Mouse (Mus musculus) MN1 (cell line): ENCODE measurements around the gene Pard3b.

Experiments used
- DNase-seq: peaks from one replicate; pipeline ENCODE4 v3.0.0-alpha.2; 2016; ENCODE audit warnings: low spot score

Pard3b gene

DNA sequence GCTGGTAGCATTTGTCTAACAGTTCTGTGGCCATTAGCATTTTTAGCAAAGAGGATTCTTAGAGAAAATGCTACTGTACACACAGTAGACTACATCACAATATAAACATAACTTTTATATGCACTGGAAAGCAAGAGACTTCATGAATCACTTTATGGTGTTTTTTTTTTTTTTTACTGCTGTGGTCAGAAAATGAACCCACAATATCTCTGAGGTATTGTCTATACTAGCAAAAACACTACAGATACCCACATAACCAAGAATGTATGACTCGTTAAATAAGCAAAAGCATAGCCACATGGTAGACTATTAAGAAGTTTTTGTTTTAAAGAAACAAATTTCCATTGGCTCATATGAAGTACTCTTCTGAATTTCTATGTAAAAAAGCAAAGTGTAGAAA is 827.9 kb downstream of the Pard3b start:
- DNase-seq, result no peak

DNA sequence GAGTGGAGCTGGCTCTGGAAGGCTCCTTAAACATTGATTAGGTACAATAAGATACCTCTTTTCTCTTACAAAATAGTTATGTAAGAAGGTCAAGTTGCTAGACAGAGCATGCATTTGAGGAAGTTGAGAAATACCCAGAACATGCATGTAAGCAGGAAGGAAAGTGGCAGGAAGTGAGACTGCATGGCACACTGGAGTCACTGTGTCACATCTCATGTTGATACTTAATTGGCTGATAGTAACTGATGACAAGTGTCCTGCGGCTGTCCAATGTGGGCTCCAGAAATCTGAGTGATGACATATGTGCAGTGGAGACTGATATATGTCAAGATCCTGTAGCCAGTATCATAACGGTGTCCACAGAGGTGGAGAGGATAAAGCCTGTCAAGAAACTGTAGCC is 844.4 kb downstream of the Pard3b start:
- no peak for DNase-seq

DNA sequence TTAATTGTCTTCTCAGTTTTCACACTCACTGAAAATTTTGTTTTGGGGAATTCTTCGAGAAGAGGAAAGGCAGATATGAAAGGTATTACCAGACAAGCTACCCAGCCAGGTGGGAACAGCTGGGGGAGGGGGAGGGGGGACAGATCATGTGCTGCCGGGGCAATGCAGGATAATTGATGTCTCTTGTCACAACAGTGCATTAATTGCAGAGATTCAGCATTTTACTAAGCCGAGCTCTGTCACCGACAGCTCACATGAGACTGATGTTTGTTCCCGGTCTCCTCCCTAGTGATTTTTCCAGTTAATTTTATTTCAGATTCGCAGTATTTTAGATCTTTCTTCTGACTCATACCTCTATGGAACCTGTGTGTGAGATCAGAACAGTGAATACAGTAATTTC is 850.2 kb downstream of the Pard3b start:
- DNase-seq, result no peak

DNA sequence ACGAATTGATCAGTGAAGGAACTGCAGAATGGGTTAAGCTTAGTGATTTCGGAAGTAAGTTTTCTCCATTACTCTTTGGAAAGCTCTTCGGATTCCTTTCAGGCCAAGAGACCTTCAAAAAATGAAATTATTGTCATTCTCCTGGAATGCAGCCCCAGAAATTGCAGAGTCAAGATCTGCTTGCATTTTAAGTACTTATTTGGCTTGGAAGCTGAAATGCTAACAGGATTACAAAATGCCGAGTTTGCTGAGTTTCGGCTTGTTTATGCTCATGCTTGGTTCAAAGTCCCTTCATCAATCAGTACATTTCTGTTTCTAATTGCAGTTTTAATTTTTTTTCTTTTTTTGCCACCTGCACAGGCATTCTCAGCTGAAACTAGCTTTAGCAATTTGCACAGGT is 860.5 kb downstream of the Pard3b start:
- no peak for DNase-seq

DNA sequence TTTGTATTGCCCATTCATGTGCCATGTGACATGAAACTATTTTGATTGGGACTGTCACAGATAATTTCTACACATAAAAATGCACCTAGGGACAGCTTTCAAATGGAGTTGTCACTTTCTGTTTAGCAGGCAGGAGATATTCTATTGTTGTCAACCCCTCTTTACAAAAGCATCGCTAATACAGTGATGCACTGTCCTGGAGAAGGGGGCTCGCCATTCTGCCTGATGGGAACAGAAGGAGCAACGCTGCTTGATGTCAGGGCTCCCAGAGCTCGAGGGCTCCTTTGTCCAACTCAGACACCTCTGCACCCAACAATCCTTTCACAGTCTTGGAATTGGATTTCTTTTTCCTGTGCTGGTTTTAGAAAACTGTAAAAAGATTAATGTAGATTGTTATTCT is 871.9 kb downstream of the Pard3b start:
- DNase-seq, result no peak

DNA sequence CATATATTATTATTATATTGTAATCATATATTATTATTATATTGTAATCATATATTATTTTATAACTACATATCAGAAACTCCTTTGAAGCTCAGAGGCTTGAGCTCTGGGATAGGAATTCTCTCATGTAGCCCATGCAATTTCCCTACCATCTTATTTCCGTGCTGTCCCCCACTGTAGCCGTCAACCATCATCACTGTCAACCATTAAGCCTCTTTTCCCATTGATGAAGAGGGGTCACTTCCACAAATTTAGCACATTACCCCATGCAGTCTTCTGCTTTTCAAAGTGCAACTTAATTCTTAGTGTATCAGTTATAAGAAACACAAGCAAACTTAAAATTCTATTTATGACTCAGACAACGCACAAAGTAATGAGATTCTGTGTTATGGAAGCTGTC is 873.1 kb downstream of the Pard3b start:
- no peak for DNase-seq

DNA sequence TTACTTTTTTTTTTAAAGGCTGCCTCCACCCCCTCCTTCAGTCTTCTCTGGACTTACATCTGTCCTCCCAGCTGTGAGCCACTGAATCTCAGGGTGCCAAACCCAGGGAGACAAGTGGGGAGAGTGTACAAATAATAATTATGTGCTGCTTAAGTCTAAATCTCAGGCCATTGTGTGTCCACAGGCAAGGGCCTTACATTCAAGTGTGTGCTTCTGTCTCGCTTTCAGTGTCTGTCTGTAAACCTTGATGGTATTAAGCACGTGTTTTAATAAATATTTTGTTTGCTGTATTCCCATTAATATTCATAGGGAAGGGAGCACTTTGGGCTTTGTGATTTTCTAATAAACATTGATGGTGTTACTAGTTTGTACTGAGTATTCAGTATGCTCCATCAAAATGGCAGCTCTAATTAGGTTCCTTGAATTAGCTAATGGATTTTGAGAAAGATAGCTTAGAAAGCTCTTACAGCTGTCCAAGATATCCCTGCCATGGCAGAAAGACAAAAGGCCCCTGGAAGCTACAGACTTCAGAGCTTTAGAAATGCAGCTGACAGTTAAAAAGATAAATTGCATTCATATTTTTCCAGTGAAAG is 880.1 kb downstream of the Pard3b start:
- DNase-seq, result no peak

DNA sequence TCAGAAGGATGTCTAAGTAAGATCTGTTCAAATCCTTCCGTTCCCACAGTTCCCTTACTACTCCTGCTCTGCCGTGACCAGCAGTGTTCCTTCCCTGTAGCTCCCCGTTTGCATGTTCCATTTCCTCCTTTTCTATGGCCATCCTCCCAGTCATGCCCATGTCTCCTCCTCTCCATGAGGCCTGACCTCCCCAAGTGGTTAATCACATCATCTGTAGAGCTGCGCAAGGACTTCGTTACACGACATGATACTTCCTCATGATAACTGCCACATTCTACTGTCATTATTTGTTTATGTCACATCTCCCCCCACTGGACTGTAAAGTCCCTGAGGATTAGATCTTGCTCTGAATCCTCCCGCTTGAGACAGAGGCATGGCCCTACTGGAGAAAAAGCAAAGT is 882.7 kb downstream of the Pard3b start:
- no peak for DNase-seq

DNA sequence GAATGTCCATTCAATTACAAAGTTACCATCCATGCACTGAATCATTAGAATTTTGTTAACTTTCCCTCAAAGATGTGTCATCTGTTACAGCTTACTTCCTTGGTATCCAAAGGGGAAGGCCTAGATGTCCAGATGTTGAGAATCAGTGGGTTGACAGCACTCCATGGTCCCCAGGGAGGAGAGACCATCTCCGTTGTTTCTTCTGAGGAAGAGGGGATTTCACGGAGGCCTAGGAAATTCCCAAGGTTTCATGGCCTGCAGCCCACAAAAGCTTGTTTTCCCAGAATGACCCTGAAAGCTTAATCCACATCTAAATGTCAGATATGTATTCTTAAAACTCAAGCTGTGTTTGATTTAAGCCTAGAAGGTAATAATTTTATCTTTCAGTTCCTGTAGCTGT is 884.1 kb downstream of the Pard3b start:
- DNase-seq, result no peak

DNA sequence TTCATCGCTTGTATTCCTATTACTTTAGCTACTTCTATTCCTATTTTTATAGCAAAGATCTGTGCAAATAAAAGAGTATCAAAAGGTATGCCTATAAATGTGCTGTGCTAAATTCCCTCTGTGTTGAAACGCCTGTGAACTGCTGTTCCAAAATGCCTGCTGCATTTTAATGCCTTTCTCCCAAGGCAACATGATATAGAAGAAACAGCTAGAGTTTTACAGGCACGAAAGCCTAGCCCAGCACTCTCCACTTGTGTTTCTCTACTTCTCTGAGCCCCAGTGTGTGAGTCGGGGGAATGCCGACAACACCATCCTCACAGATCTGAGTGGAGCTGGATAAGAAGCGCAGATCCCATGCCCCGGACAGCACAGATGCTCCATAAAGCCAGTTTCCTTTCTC is 889.2 kb downstream of the Pard3b start:
- no peak for DNase-seq

DNA sequence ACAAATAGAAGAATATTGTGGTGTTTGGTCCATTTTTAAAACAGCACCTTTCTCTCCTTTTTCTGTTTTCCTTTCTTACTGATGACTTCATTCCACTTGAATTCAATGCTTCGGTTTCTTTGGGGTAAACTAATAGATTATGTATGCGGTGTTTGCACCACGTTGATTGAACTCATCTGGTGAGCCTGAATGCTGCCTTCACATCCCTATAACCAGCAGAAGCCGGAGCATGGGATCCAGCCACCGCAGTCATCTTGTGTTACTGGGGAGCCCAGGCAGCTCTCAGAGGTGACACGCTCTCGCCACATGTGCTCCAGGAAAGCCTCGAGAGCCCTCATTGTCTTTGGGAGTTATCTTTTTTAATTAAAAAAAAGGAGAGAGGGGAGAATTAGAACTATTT is 891.3 kb downstream of the Pard3b start:
- DNase-seq, result no peak

DNA sequence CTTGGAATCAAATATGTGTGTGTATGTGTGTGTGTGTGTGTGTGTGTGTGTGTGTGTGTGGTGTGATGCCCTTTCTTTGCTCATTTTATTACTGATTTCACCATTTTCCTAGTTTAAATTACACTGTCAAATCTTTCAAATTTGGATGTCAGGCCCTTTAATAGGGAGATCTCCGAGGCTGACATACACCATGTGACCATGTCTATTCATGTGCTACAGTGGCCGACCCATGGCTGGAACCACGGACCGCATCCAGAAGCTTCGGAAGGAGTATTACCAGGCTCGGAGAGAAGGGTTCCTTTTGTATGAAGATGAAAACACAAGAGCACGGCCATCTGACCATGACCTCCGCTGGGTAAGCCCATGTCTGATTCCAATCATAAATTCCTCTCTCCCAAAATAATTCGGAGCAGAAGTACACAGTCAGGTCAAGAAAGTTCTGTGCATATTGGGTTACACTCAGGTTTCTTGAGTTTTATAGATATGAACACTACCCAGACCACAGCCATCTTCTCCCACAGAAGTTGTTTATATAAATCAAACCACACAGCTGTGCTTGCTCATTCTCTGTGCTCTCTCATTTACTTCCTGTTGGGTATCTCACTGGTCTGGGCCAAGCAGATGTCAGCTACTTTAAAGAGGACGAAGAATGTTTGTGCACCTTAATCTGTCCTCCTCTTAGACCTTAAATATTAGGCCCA is 894.0 kb downstream of the Pard3b start:
- DNase-seq, result no peak

DNA sequence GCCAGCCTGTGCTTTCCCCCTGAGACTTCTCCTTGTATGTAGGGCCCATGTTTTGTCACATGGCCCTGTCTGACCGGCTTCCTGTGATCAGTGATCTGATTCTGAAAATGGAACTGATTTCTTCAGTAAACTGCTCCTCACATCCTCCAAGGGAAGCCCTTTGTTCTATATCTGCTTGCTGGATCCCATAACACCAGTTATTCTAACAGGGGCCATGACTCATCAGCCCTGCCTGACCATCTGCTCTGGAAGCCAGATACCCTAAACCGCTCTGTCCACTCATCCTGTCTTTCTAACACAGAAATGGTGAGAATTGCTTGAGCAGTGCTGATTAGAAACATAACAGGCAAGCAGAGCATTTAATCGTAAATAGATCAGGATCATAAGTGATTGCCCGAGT is 910.3 kb downstream of the Pard3b start:
- peak; percentile 70 for DNase-seq

DNA sequence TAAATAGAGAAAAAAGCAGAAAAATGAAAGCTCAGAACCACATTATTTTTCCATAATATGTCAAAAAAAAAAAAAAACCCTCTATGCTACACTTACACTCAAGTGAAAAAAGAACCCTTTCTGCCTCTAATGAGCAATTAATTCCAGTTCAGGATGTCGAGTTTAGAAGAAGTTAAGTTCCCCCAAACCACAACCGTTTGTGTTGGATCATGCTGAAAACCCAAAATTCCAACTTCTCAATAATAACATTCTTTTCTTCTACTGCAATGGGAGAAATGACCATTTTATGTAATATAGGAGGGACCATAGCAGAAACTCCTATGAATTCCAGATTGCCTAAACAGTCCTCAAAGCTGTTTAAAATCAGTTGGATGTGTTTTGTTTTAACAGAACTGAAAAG is 911.9 kb downstream of the Pard3b start:
- DNase-seq, result no peak

DNA sequence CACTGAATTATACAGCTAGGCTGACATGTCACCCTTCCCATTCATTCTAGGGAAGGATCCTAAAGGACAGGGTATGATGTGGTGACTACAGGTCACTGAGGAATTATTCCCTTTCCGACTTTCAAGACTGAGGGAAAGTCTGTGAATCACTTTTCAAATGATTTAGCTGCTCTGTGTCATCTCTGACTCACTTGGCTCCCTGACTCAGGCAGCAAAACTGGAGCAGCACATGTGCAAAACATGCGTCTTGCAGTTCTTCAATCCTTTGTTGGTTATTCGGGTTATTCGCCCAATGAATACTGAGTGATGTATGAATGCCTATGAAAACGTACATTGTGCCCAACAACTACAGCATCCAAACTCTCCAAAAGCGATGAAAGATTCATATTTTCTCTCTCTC is 912.9 kb downstream of the Pard3b start:
- DNase-seq, result peak; percentile 13

DNA sequence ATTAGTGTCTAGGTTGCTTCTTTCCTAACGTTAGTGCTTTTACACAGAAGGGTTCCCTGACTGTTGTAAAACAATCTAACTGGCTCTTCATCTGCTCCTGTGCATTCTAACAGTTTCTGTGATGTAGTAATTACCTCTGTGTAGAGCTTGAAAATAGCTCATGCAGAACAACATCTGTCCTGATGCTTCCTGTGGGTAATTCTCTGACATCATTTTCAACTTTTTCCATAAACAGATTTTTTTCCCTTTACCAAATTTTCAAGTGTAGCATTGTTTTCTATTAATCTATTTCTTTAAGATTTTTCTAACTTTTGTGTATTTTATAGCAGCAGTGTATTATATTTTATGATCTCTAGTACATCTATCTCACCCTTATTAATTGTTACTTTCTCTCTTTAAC is 917.2 kb downstream of the Pard3b start:
- DNase-seq, result no peak

DNA sequence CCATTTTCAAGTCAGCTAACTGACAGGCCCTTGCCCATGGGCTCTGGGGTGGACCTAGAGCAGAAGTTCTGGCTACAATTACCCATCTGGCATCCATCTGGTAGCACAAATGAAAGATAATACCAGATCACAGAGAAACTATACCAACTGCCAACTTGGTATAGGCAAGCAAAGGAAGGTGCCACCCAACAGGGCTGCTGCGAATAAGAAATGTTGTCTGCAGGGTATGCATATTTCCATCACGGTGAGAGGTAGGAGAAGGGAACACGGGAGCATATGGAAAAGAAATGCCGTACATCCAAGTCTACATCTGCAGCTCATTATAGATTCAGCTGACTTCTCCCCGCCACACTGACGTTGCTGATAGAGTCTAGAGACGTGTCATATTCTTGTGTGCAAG is 924.4 kb downstream of the Pard3b start:
- DNase-seq, result no peak

DNA sequence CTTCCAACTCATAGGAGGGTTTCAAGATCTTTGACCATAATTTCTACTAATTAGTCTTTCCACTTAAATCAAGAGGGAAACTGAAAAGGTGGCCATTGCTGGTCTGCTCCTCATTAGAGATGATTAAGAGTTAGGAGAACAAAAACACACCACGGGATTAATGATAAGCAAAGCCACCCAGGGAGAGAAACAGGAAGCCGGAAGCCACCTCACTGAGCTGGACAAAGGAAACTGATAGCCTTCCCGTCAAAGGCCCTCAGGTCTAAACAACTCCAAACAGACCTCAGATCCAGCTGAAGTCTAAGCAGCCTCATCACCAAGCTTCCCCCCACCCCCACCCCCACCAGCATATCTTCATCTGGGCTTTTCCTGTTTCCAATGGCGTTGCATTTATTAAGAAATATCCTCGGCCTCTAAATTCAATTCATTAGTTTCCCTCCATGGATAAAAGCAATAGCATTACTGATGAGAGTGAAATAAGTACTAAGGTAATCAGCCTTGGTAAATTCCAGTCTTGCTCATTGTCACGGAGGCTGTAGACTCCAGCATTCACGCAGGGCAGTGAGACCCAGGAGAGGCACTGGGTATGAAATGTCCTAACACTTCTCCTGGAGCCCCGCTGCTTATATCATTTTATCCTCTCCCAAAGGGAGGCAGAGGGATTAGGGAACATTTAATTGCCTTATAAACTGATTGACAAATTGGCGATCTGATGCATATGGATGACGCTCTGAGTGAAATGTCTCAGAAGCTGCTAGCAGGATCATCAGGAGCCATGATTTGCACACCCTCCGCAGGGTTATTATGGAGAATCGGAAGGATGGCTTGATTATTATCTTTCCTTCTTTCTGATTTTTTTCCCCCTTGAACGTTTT is 925.9 kb downstream of the Pard3b start:
- no peak for DNase-seq

DNA sequence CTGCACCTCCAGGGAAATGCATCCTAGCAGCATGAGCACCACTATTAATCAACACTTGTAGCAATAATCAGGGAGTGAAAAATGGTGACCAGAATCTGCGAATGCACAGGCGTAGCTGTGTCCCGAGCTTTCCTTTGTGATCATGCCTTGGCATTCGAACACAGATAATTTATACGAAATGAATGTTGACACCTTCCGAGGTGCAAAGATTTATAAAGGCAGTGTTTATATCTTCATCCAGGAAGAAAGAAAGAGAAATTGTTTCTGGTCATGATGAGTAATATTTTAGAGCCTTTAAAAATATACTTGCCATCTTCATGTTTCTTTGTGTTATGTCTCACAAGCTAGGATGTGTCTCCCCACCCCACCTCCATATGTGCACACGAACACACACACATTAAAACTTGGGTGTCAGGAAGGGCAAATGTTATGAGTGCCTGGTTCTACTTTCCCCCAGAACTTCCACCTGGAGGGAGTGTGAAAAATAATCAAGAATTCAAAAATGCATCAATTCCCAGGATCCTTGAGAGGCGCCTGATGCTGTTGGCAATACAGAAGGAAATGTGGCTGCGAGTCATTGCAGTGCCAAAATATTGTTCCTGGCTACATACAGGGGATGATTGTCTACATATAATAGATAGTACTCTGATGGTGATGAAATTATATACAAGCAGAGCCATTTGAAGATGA is 926.6 kb downstream of the Pard3b start:
- no peak for DNase-seq

DNA sequence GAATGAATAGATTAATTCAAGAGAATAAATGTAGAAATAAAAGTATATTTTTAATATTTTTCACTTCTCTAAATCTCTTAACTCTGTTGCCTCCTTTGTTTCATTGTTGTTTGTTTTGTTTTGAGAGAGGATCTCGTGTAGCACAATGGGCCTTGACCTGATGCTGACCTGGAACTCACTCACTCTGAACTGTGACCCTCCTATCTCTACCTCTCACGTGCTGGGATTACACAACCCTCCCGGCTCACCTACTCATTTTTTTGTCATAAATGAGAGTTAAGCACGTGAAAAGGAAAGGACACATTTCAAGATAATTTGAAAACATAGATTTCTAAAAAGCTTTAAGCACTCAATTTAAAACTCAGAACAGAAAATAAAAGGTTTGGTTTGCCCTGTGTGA is 928.0 kb downstream of the Pard3b start:
- DNase-seq, result no peak

DNA sequence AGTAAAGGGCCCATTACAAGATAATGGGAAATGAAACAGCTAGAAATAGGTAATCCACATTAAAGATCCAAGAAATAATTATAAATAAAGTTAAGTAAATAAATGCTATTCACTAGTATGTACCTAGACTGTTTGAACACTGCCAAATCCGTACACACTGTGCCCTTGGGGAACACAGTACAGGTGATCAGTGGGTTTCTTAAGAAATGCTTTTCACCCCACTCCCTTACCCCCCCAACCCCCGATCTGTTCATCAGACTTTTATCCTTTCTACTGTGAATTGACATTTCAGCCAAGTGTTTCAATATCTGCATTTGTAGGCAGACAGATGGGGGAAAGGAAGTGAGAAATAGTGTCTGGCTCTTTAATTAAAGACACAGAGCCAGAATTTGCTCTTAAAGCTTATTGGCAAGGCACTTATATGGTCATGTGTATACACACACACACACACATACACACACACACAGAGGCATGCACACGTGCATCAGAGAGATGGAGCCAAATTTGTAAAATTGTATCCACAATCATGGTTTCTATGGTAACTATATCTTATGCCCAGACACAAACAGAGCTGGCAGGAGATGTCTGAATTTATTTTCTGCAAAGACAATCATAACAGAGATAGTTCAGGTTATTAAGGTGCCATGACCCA is 938.4 kb downstream of the Pard3b start:
- no peak for DNase-seq
